Mouse (Mus musculus): ENCODE measurements around the gene Dpf3.

Gene Dpf3

DNA sequence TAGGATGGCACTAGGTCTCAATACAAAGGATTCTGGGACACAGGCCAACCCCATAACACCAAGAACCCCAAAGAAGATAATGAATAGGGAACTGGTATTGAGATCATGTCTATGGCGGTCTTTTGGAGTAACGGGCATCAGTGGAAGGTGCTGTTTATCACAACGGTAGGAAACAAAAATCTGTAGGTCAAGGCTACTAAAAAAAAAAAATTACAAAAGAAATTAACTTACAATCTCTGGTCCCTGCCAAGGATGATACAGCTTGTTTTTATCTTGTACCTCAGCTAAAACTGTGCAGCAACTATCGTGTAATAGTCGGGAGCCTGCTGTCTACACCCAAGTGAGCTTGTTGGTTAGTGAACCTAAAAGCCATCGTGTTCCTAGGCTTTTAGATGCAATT, 9.2 kb upstream of the Dpf3 start:
- DNase-seq (ENCODE audit: low read depth, low spot score), result no peak

DNA sequence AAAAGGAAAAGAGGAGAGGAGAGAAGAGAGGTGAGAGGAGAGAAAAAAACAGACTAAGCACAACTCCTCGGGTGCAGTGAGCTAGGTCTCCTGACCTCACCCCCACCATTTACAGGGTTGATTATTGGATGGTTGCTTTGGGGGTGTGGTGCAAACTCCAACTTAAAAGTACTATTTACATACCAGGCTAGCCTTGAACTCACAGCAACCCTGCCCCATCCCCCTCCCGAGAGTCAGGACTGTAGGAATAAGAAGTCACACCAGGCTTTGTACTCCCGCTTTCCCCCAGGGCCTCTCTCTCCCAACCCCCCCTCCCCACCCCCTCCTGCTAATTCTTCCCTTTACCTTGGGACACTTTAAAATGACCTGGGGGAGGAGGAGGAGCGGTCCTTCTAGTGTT, 8.8 kb upstream of the Dpf3 start:
- DNase-seq (ENCODE audit: low read depth, low spot score), result no peak

DNA sequence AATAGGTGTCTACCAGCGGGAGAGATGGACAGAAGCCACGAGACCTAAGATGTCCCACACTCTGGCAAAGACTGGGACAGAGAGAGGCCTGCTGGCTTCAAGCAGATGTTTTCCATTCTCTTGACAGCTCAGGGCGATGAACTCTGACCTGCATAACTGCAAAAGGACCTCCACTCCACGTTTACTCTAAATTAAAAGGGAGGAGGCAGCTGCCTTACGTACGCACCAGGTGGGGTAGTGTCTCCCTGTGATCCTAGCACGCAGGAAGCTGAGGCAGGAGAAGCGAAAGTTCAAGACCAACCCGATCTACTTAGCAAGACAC, 8.4 kb upstream of the Dpf3 start:
- DNase-seq (ENCODE audit: low read depth, low spot score), result no peak

DNA sequence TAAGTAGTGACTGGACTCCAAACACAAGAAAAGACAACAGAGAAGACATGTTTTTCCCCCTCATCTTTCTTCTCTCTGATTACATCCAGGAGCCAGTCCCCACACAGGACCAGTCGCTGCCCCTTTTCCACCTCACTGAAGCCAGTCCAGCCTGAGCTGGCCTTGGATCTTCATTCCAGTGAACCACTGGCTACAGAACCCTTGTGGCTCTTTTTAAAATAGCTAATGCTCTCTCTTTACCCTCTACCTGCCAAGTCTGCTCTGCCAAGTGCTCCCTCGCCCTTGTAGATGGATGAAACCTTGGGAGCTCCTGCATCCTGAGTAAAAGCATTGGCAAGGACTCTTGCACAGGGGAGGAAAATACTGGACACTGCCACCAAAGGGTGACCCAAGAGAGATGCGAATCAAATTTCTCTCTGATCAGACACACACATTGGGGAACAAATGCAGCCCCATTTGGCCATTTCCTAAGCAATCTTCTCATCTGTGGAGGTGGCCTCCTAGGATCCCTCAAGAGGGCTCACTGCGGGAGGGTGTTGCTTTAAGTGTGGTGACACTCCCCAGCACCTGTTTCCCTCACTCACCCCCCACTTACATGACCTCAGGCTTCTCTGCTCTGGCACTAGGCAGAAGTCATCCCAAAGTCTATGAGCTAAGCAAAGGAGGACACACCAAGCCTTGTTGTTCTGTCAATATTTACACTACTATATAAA, 7.9 kb upstream of the Dpf3 start:
- no peak for DNase-seq (ENCODE audit: low read depth, low spot score)

DNA sequence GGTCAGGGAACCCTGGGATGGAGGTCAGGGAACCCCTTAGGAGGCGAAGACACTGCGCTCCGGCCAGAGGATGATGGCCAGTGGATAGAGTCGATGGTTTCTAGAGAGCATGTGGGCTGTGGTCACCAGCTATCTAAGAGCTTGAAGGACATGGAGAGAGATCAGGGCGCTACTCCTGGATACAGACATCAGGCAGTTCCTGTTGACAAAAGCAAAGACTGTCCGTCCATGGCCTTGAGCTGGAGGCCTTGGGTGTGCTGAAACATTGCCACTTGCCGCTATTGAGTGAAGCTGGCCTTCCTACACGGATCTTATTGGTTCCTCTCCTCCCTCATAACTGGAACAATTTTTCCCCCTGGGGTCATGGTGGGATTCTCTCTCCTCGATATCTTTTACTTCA, 6.7 kb upstream of the Dpf3 start:
- no peak for DNase-seq (ENCODE audit: low read depth, low spot score)

DNA sequence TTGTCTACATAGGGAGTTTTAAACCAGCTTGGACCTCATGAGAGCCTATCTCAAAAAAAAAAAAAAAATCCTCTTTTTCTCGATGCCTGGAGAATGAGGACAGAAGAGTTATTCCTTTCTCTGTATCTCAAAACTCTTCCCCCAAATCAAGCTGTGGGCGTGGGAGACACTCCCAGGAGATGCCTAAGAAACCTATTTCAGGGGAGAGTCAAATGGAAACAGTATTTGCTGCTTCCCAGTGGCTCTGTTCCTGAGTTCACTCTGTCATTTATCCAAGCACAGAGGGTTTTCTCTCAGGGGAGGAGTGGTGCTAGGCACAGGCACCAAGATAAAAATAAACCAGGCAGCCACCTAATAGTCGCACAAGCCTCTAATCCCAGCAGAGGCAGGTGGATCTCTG, 5.3 kb upstream of the Dpf3 start:
- no peak for DNase-seq (ENCODE audit: low read depth, low spot score)

DNA sequence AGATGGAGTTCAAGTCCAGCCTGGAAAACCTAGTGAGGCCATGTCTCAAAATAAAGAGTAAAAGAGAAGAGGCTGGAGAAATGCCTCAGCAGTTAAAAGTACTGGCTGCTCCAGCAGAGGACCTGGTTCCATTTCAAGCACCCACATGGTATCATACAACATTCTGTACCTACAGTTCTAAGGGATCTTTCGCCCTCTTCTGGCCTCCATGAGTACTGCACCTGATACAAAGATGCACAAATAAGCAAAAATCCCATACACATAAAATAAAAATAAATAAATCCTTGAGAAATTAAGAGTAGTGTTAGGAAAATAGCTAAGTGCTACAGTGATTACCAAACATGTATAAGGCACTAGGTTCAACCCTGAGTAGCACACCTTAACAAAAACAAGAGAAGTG, 4.1 kb upstream of the Dpf3 start:
- peak; percentile 62 for DNase-seq (ENCODE audit: low read depth, low spot score)

DNA sequence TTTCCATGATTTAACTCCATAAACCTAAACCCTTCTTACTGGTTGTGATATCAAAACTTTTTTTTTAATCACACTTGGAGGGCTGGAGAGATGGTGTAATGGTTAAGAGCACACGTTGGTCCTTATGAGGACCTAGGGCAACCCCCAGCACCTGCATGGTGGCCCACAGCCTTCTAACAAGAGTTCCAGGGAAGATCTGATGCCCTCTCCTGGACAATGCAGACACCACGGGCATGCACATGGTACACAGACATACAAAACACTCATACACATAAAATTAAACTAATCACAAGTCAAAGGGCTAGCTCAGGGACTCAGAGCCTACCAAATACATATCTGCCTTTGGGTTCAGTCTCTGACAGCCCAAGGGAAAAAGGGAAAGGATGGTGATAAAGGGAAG, 2.2 kb upstream of the Dpf3 start:
- DNase-seq (ENCODE audit: low read depth, low spot score), result peak; percentile 30

DNA sequence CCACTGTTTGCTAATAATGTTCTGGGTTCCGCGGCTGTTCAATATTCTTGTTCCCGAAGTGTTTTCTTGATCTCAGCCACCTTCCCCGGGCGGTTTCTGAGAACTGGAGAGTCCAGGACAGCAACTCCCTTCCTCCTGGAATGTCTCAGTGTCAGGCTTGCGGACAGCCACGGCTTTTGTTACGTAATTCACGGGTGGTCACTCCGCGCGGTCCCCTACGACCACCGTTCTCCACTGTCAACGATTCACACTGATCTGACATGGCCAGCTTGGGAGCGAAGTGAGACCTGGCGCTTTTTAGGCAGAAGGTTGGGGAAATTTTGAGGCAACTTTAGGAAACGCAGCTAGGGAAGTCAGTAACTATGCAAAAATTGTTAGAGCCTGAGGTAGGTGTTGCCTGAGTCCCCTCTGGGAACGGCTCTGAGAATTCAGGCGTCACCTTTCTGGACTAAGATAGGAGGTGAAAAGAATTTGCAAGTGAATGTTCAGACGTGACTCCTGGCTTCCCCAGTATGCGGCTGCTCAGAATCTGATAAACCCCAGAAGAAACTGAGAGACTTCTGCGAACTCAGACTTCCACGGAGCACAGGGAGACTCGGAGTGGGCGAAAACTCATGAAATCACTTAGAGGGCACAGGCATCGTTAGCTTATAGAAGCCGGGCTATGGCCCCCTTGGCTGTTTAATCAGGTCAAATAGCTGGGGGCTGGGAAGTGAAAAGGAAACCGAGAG, 860 bp upstream of the Dpf3 start:
- peak; percentile 54 for DNase-seq (ENCODE audit: low read depth, low spot score)

DNA sequence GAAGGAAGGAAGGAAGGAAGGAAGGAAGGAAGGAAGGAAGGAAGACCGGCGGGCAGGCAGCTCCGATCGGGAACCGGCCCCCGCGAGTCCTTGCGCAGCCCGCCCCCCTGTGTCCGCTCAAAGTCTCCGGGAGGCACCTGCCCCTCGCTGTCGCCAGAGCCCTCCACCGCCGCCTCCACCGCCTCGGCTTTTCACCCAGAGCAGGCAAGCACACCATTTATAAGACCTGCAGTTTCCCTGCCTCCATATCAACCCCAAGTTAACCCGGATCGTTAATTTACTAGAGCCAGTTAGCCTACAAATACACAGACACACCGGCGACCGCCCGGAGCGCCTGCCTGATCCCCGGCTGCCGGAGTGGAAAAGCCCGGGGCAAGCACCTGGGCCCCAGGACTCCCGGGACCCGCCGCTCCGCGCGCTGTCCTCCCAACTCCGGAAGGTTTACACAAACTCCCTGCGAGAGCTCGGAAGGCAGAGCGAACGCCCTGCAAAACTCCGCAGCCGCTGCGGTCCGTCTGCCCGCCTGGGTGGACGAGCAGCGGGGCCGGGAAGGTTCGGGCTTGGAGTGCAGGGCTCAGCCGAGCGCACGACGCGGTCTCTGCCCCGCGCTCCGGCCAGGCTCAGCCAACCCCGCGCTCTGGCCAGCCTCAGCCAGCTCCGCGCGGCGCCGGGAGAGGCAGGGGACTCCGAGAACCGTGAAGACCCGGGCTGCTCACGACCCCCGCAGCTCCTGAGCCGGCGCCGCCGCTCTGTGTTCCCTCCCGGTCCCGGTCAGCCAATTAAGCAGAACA, 650 bp downstream of the Dpf3 start:
- DNase-seq (ENCODE audit: low read depth, low spot score), result peak; percentile 76

DNA sequence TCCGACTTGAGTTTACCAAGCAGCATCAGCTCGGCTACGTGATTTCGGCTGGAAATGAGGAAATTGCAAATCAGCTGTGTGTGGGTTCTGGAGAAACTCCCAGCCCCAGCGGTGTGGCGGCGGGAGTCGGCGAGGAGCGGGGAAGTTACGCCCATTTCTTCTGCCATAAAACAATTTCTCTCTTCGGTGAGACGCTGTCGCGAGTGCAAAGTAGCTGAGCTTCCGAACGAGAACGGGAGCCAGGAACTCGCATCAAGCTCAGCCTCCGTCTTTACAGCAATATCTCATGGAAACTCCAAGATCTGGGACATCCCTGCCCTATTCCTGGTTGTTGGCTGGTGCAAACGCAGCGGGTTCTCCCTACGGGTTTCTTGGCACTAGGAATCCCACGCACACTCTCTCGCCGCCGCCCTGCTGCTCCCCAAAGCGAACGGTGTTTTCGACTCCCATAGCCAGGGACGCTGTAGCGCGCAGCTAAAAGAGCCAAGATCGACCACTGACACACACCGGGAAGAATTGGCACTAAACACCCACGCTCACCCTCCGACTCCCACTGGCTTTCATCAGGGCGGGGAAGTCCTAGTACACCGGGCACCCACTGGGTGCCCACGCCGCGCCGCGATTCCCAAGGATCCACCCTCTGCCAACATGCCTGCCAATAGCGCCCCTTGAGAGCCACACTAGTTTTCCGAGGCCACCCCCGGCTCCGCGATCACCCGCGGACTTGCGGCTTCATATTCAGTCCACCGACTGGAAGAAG, 1.4 kb downstream of the Dpf3 start:
- peak; percentile 63 for DNase-seq (ENCODE audit: low read depth, low spot score)

DNA sequence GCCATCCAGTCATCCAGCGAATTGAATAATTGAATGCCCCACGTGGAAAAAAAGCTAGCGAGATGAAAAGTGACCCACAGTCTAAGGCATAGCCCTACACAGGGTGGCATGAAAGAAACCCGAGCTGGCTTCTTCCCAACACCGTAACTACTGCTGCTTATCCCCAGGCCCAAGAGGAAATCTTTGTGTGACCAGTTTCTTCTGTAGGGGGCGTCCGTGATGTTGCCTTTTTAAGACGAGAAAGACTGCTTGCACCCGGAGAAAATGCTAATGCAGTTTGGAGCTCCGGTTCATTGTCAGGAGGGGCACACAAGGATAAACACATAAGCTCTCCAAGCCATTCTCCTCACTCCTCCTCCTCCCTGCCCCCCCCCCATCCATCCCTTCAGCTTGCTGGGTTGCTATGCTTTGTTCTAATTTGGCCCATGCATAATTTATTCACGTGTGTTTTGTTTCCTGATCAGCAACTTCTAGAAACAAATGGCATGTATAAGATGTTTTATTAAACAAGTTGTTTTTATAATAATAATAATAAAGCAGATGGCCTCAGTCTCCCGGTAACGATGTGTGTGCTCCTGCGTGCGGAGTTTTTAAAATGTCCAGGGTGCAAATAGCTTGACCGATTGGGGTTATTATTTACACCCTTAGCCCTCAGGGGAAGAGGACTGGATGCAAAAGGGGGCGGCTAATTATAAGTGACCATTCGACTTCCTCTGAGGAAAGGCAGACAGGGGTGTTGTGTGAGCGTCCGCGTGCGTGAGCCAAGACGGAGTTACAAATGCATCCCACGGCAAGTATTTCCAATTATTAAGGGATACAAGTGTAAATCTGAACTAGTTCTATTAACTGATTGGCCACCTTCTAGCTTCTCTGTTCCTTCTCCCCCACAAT, 2.4 kb downstream of the Dpf3 start:
- peak; percentile 43 for DNase-seq (ENCODE audit: low read depth, low spot score)

DNA sequence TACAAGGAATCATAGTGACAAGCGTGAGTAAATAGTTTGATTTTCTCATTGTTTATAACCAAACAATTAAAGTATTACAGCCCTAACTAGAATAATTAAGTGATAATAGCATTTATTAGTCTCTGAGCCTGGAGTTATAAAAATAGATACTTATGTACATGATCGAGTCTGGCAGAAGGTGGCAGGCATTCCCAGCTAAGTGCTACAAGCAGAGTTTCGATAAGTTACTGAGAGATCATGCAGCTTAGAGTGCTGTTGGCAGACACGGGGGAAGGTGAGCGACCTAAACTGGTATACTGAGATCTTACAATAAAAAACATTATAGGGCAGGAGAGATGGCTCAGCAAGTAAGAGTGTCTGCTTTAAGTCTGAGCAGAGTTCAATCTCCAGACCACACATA, 3.9 kb downstream of the Dpf3 start:
- no peak for DNase-seq (ENCODE audit: low read depth, low spot score)

DNA sequence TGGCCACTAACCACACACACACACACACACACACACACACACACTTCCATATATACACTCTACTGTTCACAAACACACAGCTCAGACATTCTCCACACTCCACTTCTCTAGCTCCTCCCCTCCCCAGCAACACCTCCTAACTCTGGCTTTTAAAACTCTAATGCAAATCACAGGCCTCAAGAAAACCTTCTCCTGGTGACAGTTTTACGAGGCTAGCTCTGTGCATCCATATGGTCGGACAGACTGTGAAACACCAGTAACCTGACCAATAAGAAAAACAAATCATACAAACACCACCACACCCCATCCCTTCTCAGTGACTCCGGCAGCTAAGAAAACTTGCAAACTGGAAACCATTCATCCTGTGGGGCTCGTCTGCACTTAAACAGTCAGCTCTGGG, 6.1 kb downstream of the Dpf3 start:
- no peak for DNase-seq (ENCODE audit: low read depth, low spot score)

DNA sequence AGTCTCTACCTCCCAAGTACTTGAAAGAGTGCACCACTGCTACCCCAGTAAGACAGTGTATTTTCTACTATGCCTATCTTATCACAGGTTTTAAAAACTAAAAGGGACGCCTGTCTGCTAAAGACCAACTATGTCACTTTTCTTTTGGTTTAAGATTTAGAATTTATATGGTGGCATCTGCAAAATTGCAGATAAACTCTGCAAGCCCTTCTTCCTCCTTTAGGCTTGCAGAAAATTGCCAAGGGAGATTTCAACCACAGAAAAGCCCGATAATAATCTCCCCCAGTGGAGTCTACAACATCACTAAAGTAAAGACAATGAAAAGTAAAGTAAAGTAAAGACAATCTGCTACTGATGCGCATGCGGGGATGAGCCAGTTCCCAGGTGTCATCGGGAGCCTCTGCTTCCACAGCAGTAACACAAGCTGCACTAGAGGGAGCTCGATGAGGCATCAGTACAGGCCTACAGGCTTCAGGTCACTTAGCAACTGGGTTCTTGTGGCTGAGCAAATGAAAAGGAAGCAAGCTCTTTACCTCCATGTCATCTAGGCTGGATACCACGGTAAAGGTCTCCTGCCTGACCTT, 7.6 kb downstream of the Dpf3 start:
- DNase-seq (ENCODE audit: low read depth, low spot score), result peak; percentile 32

DNA sequence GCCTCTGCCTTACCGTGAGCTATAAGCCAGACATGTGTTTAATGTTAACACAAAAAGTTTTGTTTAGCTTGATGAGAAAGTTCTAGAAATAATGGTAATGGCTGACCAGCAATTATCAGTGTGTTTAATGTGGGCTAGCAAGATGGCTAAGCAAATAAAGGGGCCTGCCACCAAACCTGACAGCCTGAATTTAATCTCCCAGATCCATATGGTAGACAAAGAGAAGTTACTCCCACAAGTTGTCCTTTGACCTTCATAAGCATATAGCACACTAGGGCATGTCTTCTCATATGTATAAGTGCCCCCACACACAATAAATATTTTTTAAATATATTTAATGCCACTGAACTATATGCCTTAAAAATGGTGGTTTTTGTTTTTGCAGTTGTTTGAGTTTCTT, 8.4 kb downstream of the Dpf3 start:
- no peak for DNase-seq (ENCODE audit: low read depth, low spot score)

DNA sequence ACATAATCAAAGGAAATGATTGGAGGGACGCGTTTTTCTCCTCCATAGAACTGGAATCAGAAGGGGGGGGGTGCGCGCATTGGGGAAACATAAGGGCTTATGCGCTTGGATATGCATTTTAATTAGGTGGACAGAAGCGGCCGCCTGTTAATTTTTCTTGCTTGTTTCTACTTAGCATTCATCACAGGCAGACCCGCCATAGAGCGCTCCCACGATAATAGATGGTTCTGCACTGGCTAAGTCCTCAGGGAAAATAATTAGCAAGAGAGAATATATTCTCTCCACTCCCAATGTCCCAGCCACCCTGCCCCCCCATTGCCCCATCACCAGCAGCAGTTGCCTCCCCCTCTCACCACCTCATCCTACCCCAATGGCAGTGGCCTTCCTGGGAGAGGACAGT, 11.2 kb downstream of the Dpf3 start:
- no peak for DNase-seq (ENCODE audit: low read depth, low spot score)

DNA sequence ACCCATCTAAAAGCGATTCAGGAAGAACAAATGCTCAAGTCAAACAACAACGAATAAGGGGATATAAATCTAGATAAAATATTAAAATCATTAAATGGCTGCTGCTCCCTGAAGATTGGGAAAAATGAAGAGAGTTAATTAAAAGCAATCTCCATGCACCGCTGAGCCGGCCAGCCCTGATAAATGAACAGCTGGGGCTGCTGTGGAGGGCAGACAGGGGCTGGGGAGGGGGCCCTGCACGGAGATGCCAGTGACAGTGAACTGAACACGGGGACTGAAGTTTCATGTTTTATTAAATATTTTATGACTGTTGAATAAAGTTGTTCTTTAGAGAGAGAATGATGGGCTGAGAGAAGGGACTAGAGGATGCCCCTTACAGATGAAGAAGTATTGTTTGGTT, 12.1 kb downstream of the Dpf3 start:
- DNase-seq (ENCODE audit: low read depth, low spot score), result no peak

DNA sequence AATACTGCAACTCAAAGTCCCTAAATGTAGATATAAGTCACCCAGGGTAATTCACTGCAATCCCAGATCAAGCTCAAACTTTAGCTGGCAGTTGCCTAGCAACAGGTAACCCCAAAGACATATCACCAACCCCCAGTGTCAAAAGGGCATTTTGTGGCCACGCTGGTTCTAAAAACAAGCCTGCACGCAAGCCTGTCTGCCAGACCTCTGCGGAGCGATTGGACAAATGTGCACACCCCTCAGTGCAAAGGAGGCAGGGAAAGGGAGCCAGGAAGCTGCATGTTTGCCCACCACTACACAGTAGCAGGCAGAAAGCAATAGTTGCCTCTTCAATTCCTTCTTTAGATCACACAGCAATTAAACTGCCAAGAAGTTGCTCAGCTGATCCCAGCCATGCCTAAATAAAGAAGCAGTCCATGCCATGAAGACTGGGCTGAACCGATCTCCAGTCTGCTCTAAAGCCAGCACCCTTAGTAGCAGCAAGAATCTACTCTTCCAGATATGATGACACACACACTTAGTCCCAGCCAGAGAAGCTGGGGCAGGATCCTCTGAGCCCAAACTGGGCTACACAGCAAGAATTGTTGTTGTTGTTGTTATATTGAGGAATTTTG, 13.4 kb downstream of the Dpf3 start:
- no peak for DNase-seq (ENCODE audit: low read depth, low spot score)

DNA sequence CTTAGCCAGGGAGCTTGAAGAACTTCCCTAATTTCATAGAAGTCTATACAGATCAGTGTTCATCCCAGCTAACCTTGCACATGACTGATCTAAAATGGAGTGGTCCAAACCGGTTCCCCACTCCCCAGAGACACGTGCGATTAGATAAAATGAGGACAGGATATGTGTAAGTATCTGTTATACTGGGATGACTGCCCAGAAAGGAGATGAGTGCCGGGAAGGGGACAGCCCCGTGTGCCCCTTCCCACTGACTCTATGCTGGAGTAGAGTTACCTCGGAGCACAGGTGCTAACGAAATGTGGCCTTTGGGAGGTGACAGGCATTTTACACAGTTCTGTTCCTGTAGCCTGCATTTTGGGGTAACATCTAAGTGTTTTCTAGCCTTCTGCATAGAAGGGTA, 15.8 kb downstream of the Dpf3 start:
- no peak for DNase-seq (ENCODE audit: low read depth, low spot score)

All from ZHBTc4 (cell line).